Mouse (Mus musculus): Measurements from ENCODE around the gene Gm21974. TPM values are rescaled to one million over a fixed set of nuclear protein-coding genes. Genes with fewer than 3 reads are reported as not detected.
A peak's percentile ranks its signal among the peaks of the same experiment; 100 is the strongest.

The Gm21974 gene
- polyA plus RNA-seq, 1 experiment from 2014 or later = not detected

- WGBS = under 1% methylated on average over 41 of the region's 41 CpGs
- H3K36me3 ChIP-seq (ENCODE audit: control insufficient read depth, insufficient read depth, low read length) = peaks cover 34% of the 10 kb centered on the region
- no peaks in the 10 kb centered on the region for H3K9me3 ChIP-seq (ENCODE audit: control insufficient read depth, low read length)
Observed at GRCm38 (mm10) chr7:127876041-127876466, 19.2 kb downstream of the Gm21974 start, which contains the start of gene Zfp646. Gene Zfp646 (plus strand): TSS chr7:127876221.

GRCm38 (mm10) chr7:127875627-127876001 is 19.6 kb downstream of the Gm21974 start:
- H3K27me3 ChIP-seq (ENCODE audit: control insufficient read depth, insufficient read depth, low read length) = no peaks in the 10 kb centered on the region
- no peaks in the 10 kb centered on the region for H3K9me3 ChIP-seq (ENCODE audit: control insufficient read depth, low read length)
- H3K9ac ChIP-seq (ENCODE audit: low read depth, low read length) = peak overlapping the region; percentile 97
- peaks cover 13% of the 10 kb centered on the region for H3K4me1 ChIP-seq (ENCODE audit: control insufficient read depth, insufficient read depth, low read length)
- H3K4me2 ChIP-seq (replicated peaks; ENCODE audit: low read depth, low read length) = peak overlapping the region; percentile 51
- H3K36me3 ChIP-seq (ENCODE audit: control insufficient read depth, insufficient read depth, low read length) = peaks cover 30% of the 10 kb centered on the region
- H3K27ac ChIP-seq (ENCODE audit: low read depth, low read length) = peak overlapping the region; percentile 99
- under 1% methylated on average over 40 of the region's 43 CpGs for WGBS
- peak overlapping the region; percentile 81 for H3K4me3 ChIP-seq (ENCODE audit: low read length)
- ATAC-seq (ENCODE audit: low FRiP score, low TSS enrichment) = peak; percentile 94

More at GRCm38 (mm10) chr7:127876041-127876466, 19.2 kb downstream of the Gm21974 start, which contains the start of gene Zfp646:
- Histone ChIP-seq H3K4me3 (ENCODE audit: low read length) (peak within 1 kb of the TSS; percentile 81), H3K4me2 (replicated peaks; ENCODE audit: low read depth, low read length) (peak within 1 kb of the TSS; percentile 51), H3K27me3 (ENCODE audit: control insufficient read depth, insufficient read depth, low read length) (no peaks in the 10 kb centered on the region), H3K27ac (ENCODE audit: low read depth, low read length) (peak within 1 kb of the TSS; percentile 99), H3K9ac (ENCODE audit: low read depth, low read length) (peak within 1 kb of the TSS; percentile 97), H3K4me1 (ENCODE audit: control insufficient read depth, insufficient read depth, low read length) (peaks cover 13% of the 10 kb centered on the region)
- ATAC-seq (ENCODE audit: low FRiP score, low TSS enrichment) = peak; percentile 87

GRCm38 (mm10) chr7:127874812-127875626 is 20.2 kb downstream of the Gm21974 start:
- H3K27ac ChIP-seq (ENCODE audit: low read depth, low read length) = peak overlapping the region; percentile 99
- peak overlapping the region; percentile 81 for H3K4me3 ChIP-seq (ENCODE audit: low read length)
- H3K27me3 ChIP-seq (ENCODE audit: control insufficient read depth, insufficient read depth, low read length) = no peaks in the 10 kb centered on the region
- peaks cover 24% of the 10 kb centered on the region for H3K36me3 ChIP-seq (ENCODE audit: control insufficient read depth, insufficient read depth, low read length)
- peak overlapping the region; percentile 97 for H3K9ac ChIP-seq (ENCODE audit: low read depth, low read length)
- H3K9me3 ChIP-seq (ENCODE audit: control insufficient read depth, low read length) = no peaks in the 10 kb centered on the region
- peak; percentile 9 for ATAC-seq (ENCODE audit: low FRiP score, low TSS enrichment)
- H3K4me1 ChIP-seq (ENCODE audit: control insufficient read depth, insufficient read depth, low read length) = peaks cover 13% of the 10 kb centered on the region
- H3K4me2 ChIP-seq (replicated peaks; ENCODE audit: low read depth, low read length) = peak overlapping the region; percentile 51
- 5% methylated on average over 20 of the region's 20 CpGs for WGBS

GRCm38 (mm10) chr7:127870136-127870821 is 25.0 kb downstream of the Gm21974 start:
- ATAC-seq (ENCODE audit: low FRiP score, low TSS enrichment) = no peak
- WGBS = 82% methylated on average over 5 of the region's 5 CpGs
- Histone ChIP-seq H3K9ac (ENCODE audit: low read depth, low read length) (no peak overlapping the region), H3K36me3 (ENCODE audit: control insufficient read depth, insufficient read depth, low read length) (peaks cover 35% of the 10 kb centered on the region), H3K27me3 (ENCODE audit: control insufficient read depth, insufficient read depth, low read length) (no peaks in the 10 kb centered on the region), H3K4me3 (ENCODE audit: low read length) (no peak overlapping the region), H3K9me3 (ENCODE audit: control insufficient read depth, low read length) (no peaks in the 10 kb centered on the region), H3K27ac (ENCODE audit: low read depth, low read length) (no peak overlapping the region), H3K4me2 (replicated peaks; ENCODE audit: low read depth, low read length) (no peak overlapping the region), H3K4me1 (ENCODE audit: control insufficient read depth, insufficient read depth, low read length) (peaks cover 8% of the 10 kb centered on the region)

- H3K9ac ChIP-seq (ENCODE audit: low read depth, low read length) = no peak overlapping the region
- H3K9me3 ChIP-seq (ENCODE audit: control insufficient read depth, low read length) = no peaks in the 10 kb centered on the region
- 76% methylated on average over 3 of the region's 3 CpGs for WGBS
- no peak overlapping the region for H3K4me2 ChIP-seq (replicated peaks; ENCODE audit: low read depth, low read length)
- ATAC-seq (ENCODE audit: low FRiP score, low TSS enrichment) = no peak
- H3K4me1 ChIP-seq (ENCODE audit: control insufficient read depth, insufficient read depth, low read length) = peaks cover 4% of the 10 kb centered on the region; the same call in 1 of the 2 replicates
- no peak overlapping the region for H3K4me3 ChIP-seq (ENCODE audit: low read length)
- H3K36me3 ChIP-seq (ENCODE audit: control insufficient read depth, insufficient read depth, low read length) = peaks cover 42% of the 10 kb centered on the region
- no peaks in the 10 kb centered on the region for H3K27me3 ChIP-seq (ENCODE audit: control insufficient read depth, insufficient read depth, low read length)
- no peak overlapping the region for H3K27ac ChIP-seq (ENCODE audit: low read depth, low read length)
Observed at GRCm38 (mm10) chr7:127869149-127869810, 26.0 kb downstream of the Gm21974 start.

- no peaks in the 10 kb centered on the region for H3K4me1 ChIP-seq (ENCODE audit: control insufficient read depth, insufficient read depth, low read length)
- no peaks in the 10 kb centered on the region for H3K27me3 ChIP-seq (ENCODE audit: control insufficient read depth, insufficient read depth, low read length)
- WGBS = 96% methylated on average over 18 of the region's 18 CpGs
- no peak for ATAC-seq (ENCODE audit: low FRiP score, low TSS enrichment)
- no peak overlapping the region for H3K4me2 ChIP-seq (replicated peaks; ENCODE audit: low read depth, low read length)
- H3K27ac ChIP-seq (ENCODE audit: low read depth, low read length) = no peak overlapping the region
- no peak overlapping the region for H3K4me3 ChIP-seq (ENCODE audit: low read length)
- H3K9me3 ChIP-seq (ENCODE audit: control insufficient read depth, low read length) = no peaks in the 10 kb centered on the region
- no peak overlapping the region for H3K9ac ChIP-seq (ENCODE audit: low read depth, low read length)
- peaks cover 42% of the 10 kb centered on the region for H3K36me3 ChIP-seq (ENCODE audit: control insufficient read depth, insufficient read depth, low read length)
Observed at GRCm38 (mm10) chr7:127867641-127868040, 27.6 kb downstream of the Gm21974 start.

GRCm38 (mm10) chr7:127866434-127866833 is 28.8 kb downstream of the Gm21974 start:
- H3K4me3 ChIP-seq (ENCODE audit: low read length) = no peak overlapping the region
- H3K4me1 ChIP-seq (ENCODE audit: control insufficient read depth, insufficient read depth, low read length) = no peaks in the 10 kb centered on the region
- ATAC-seq (ENCODE audit: low FRiP score, low TSS enrichment) = peak; percentile 32; the same call in 1 of the 2 replicates
- H3K36me3 ChIP-seq (ENCODE audit: control insufficient read depth, insufficient read depth, low read length) = peaks cover 39% of the 10 kb centered on the region
- H3K27ac ChIP-seq (ENCODE audit: low read depth, low read length) = no peak overlapping the region
- no peaks in the 10 kb centered on the region for H3K27me3 ChIP-seq (ENCODE audit: control insufficient read depth, insufficient read depth, low read length)
- H3K9ac ChIP-seq (ENCODE audit: low read depth, low read length) = no peak overlapping the region
- H3K4me2 ChIP-seq (replicated peaks; ENCODE audit: low read depth, low read length) = no peak overlapping the region
- H3K9me3 ChIP-seq (ENCODE audit: control insufficient read depth, low read length) = no peaks in the 10 kb centered on the region
- 94% methylated on average over 12 of the region's 12 CpGs for WGBS

- H3K4me3 ChIP-seq (ENCODE audit: low read length) = no peak overlapping the region
- H3K27me3 ChIP-seq (ENCODE audit: control insufficient read depth, insufficient read depth, low read length) = no peaks in the 10 kb centered on the region
- 90% methylated on average over 6 of the region's 6 CpGs for WGBS
- no peak overlapping the region for H3K9ac ChIP-seq (ENCODE audit: low read depth, low read length)
- no peak overlapping the region for H3K27ac ChIP-seq (ENCODE audit: low read depth, low read length)
- H3K4me1 ChIP-seq (ENCODE audit: control insufficient read depth, insufficient read depth, low read length) = no peaks in the 10 kb centered on the region
- no peaks in the 10 kb centered on the region for H3K9me3 ChIP-seq (ENCODE audit: control insufficient read depth, low read length)
- no peak for ATAC-seq (ENCODE audit: low FRiP score, low TSS enrichment)
- H3K36me3 ChIP-seq (ENCODE audit: control insufficient read depth, insufficient read depth, low read length) = no peaks in the 10 kb centered on the region
- H3K4me2 ChIP-seq (replicated peaks; ENCODE audit: low read depth, low read length) = no peak overlapping the region
Observed at GRCm38 (mm10) chr7:127858258-127858657, 37.0 kb downstream of the Gm21974 start.

All from kidney, embryonic 14.5 days (tissue).